Mouse (Mus musculus): ENCODE data around the gene Prdm9.

Prdm9 gene

DNA sequence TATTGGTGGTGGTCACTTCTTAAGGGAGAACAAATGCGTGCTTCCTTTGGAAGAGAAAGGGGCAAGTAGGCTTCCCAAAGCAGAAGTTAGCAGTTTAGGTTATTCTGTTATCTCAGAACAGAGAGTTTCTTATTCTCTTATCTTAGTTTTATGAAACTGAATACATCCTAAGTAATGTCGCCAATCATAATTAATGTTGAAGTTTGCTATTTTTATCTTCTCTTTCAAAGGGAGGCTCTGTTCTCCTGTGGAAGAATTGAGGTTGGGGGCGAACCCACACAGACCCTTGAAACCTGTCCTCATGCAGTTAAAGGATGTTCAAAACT lies 36.4 kb downstream of the Prdm9 start:
- DNase-seq (ENCODE audit: low read depth, low spot score): no peak

DNA sequence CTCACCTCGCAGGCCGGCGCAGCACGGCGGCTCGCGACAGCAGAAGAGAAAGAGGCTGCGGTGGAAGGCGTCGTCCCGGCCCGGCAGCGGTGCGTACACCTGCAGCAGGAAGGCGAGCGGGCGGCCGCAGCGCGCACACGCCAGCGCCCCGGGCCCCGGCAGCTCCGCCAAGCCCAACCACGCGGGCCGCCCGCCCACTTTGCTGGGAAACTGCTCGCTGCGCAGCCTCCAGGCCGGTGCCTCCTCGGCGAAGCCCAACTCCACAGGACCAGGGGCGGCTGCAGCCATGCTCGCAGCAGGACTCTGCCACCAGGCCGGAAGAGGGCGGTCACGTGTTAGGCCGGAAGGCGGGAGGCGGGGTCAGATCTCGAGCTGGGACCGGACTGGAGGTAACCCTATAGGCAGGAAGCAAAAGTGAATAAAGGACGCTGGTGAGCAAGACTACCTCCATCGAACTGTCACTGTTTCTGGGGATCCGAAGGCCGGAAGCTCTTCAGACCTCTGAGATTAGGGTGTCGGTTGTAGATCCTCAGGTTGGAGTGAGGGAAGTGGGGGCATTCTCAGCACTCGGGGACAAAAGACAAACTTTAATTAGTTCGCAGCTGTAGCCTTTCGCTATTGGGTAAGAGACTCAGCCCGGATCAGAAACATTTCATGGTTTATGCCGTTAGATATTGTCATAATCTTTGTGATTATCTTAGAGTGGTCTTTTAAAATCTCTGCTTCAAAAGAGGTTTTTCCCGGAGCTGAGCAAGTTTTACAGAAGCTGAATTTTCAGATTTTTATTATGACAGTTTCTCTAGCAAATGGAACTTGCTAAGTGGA lies 37.0 kb downstream of the Prdm9 start, which contains the start of gene Pdcd2:
TSS of gene Pdcd2 (minus strand) at position 316 of the 825 bp plus-strand sequence.
- peak; percentile 86 for DNase-seq (ENCODE audit: low read depth, low spot score)

DNA sequence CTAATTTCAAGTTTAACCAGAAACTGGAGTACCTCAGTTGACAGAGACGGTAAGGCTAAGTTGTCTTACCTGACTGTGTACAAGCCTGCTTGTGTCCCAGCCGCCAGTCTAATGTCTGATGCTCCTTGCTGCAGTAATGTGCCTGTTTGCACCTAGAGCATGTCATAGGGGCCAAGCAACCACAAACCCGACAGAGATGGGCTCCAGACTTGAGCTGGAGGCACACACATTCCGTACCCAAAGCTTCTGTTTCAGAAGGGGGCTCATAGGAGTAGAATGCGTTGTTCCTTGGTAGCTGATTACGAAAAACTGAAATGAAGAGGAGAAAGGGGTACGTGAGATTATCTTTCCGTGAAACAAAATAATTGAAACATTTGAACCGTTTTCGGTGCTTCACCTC lies 37.9 kb downstream of the Prdm9 start:
- DNase-seq (ENCODE audit: low read depth, low spot score): no peak

DNA sequence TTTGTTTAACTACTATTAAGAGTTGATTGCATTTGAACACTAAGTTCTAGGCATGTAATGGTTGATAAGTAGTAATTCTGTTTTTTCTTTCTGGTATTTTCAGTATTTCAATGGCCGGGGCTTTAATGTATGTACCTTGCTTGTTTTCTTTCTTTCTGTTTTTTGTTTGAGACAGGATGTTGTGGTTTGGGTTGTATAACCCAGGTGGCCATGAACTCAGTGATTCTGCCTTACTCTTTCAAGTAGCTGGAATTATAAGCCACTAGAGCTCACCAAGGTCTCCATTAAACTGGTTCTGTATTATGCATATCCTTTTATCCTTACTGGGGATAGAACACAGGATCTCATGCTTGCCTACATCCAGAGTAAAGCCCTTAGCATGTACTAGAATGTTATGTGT lies 45.4 kb downstream of the Prdm9 start:
- DNase-seq (ENCODE audit: low read depth, low spot score): no peak

DNA sequence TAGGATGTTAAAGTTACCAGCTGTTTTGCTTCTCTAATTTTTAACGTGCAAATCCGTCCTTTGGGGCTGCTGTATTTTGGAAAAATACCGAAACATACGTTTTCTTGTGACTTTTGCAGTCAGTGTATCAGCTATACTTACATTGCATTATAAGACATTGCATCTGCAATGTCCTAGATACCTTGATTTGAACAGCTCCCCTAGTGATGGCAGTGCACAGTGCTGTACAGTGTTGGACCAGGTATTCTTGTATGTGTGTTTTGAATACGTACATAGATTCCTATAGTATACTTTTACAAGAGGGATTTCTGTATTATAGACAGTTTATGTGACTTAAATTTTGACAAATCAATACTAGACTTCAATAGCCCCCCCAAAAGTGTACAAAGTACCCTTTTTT lies 46.0 kb downstream of the Prdm9 start:
- DNase-seq (ENCODE audit: low read depth, low spot score): no peak

DNA sequence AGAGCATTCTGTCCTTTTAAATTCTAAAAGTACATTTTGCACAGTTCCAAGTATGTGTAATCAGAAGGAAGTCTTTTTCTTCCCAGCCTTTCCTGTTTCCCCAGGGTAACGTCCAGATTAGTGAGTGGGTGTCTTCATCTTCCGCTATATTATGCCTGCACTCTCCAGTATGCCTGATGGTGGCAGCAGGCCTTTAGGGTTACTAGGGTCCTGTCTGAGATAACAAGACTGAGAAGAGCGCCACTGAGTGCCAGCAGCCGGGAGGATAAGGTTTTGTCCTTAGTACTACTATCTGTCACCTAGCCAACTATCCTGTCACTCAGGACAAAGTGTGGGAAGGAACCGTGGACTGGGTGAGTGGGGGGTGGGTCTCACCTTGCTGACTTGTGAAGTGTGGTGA lies 46.4 kb downstream of the Prdm9 start:
- no peak for DNase-seq (ENCODE audit: low read depth, low spot score)

DNA sequence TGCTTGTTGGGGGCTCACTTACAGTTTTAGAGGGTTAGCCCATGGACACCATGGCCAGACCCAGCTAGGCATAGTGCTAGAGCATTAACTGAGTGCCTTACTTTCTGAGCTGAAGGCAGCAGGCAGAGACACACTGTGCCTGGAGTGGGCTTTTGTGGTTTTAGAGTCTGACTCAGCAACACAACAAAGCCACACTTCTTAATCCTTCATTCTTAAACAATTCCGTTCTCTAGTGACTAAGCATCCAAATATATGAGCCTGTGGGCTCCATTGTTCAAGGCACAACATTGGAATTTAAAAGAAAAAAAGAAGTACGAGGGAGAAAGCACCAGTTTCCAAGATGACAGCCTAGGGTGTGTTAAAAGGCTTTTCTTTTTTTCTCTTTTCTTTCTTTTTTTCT lies 53.5 kb downstream of the Prdm9 start:
- no peak for DNase-seq (ENCODE audit: low read depth, low spot score)

DNA sequence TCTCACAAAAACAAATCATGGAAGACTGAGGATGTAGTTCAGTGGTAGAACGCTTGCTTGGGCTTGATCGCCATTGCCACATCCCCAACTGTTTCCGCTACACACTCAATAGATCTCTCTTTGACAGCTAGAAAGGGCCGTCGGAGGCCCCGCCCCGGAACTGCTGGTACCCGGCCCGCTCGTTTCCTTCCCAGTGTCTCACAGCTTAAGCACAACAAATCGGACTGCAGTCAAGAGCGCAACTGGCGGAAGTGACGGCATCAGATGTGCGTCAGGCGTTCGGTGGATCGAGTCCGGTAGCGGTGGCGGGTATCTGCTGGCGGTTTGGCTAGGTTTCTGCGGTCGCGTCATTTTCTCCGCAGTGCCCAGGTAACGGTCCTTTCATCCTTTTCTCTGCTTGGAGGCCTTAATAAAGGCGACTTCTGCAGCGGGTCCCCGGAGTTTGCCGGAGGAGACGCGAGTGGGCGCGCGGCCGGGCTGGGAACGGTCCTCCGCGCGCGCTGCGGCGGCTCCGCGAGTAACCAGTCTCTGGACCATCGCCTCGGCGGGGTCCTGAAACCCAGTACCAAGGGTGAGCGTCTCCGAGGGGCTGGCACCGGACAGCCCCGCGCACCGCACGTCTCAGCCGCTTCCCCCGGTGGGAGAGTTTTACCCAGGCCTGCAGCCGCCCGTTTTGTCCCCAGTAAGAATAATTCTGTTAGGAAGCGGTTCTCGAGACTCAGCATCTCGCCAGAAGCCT lies 64.3 kb downstream of the Prdm9 start, which contains the start of the genes Psmb1 and Tbp:
TSS of gene Psmb1 (minus strand) at position 96 of the 739 bp plus-strand sequence.
TSS of gene Tbp (plus strand) at position 233 of the 739 bp plus-strand sequence.
- peak; percentile 98 for DNase-seq (ENCODE audit: low read depth, low spot score)

DNA sequence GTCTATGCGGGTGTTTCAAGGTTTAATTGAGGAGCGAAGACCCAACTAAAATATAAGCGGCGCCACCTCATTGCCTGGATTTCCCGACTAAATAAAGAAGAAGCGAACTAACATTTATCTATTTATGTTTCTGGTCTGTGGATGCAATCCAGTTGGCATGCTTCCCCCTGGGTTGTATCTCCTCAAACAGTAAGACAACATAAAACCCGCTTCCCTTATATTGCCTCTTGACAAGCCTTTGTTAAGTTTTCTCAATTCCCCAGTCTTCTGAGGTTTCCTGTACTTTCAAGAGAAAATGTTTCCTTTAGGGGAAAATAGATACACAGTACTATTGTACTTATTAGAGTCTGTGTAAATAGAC lies 65.4 kb downstream of the Prdm9 start:
- no peak for DNase-seq (ENCODE audit: low read depth, low spot score)

DNA sequence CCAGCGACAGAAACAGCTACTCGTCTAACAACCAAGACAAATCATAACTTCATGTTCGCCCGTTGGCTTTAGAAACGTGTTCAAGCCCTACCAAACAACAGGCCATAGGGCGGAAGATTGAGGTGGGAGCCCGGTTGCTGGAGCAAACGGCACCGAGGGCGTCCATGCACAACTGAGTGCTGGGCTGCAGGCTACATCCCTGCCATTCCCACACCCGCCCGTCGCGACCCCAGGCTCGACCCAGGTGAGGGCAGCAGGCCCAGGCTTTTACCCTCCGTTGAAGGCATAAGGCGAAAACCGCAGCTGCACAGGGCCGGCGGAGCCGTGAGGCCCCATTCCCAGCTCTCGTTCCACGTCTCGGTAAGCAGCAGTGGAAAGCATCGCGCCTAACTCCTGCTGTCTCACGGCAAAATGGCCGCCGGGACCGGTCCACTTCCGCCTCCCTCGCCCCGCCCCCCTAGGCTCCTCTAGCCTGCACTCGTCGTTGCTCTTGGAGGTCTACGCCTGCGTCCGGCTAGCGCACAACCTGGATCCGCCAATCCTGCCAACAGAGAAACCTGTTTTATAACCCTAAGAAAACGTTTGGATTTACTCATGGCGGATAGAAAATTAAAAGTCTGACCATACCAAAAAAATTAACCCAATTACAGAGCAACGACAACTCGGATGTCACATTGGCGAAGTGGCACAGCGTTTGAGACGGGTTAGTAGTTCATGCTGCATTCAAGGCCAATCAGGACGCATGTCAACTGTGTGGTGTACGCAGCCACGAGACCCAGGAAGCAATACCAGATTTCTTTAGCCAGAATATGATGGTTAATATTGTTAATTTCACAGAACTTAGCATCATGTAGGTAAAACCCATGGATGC lies 66.0 kb downstream of the Prdm9 start:
- peak; percentile 93 for DNase-seq (ENCODE audit: low read depth, low spot score)
